ENCODE assay signal across 10 mouse cellular contexts in genomic region chr9:118761953-118762590, GRCm38 (mm10).
DNase-seq lines count a peak whose midpoint lies in the region; ATAC-seq and TF ChIP-seq lines count a peak whose summit lies in the region.
"Had no signal": no experiment of that assay in that cellular context is flagged by ENCODE, and none has a peak within 500 bp of the region (broad histone marks: within the 10 kb centered on the region; RNA-seq: fewer than 3 reads in every experiment).

No protein-coding gene starts in this region.

- no peak for DNase-seq in lung, postnatal 0 days (ENCODE audit: low spot score)
- no peak for DNase-seq in lung, adult 2 months
- DNase-seq in heart, adult 2 months = peak in 1 of 2 experiments; percentile 33
- no peak for DNase-seq in limb, embryonic 10.5 days (ENCODE audit: low spot score)
- no peak for DNase-seq in right cerebral cortex, adult 18-20 months
- DNase-seq in spleen, postnatal 36 days (ENCODE audit: low spot score in 2 of 2) = no peak
- DNase-seq: cerebellum, adult 11 months had no signal

- H3K9me3 ChIP-seq in hindbrain, embryonic 13.5 days = 0 out of 2 replicates have a peak, but pooled peaks cover 4% of the 10 kb centered on the region
- H3K9me3 ChIP-seq in hindbrain, embryonic 16.5 days (ENCODE audit: control insufficient read depth, low read length) = no peaks in the 10 kb centered on the region
- no peaks in the 10 kb centered on the region for H3K9me3 ChIP-seq in lung, postnatal 0 days (ENCODE audit: low read length)
- H3K9me3 ChIP-seq in limb, embryonic 10.5 days (replicated peaks) = no peaks in the 10 kb centered on the region
- H3K9me3 ChIP-seq: limb, embryonic 15.5 days had no signal

- no peaks in the 10 kb centered on the region for H3K36me3 ChIP-seq in hindbrain, embryonic 13.5 days
- H3K36me3 ChIP-seq in hindbrain, embryonic 16.5 days (ENCODE audit: control insufficient read depth, insufficient read depth, low read length) = no peaks in the 10 kb centered on the region
- no peaks in the 10 kb centered on the region for H3K36me3 ChIP-seq in lung, postnatal 0 days (ENCODE audit: insufficient read depth, low read length)
- H3K36me3 ChIP-seq in heart, adult 2 months (ENCODE audit: control insufficient read depth, insufficient read depth, low read length) = no peaks in the 10 kb centered on the region
- 0 out of 2 replicates have a peak, but pooled peaks cover 5% of the 10 kb centered on the region for H3K36me3 ChIP-seq in limb, embryonic 10.5 days
- H3K36me3 ChIP-seq: limb, embryonic 15.5 days had no signal

- TF ChIP-seq CTCF in lung, postnatal 0 days (IDR thresholded peaks at IDR 0.05) = no peak
- TF ChIP-seq CTCF in lung, adult 2 months (IDR thresholded peaks at IDR 0.05; ENCODE audit: insufficient read depth, low read length) = no peak
- no peak for TF ChIP-seq CTCF in heart, adult 2 months (IDR thresholded peaks at IDR 0.05)

- no peak for TF ChIP-seq EP300 in lung, postnatal 0 days (IDR thresholded peaks at IDR 0.05)
- no peak for TF ChIP-seq EP300 in heart, adult 2 months (IDR thresholded peaks at IDR 0.05; ENCODE audit: insufficient read depth, low read depth, low read length)

- H3K27me3 ChIP-seq in hindbrain, embryonic 13.5 days = 0 out of 2 replicates have a peak, but pooled peaks cover 4% of the 10 kb centered on the region
- H3K27me3 ChIP-seq in hindbrain, embryonic 16.5 days (replicated peaks; ENCODE audit: control insufficient read depth, insufficient read depth, low read length) = no peaks in the 10 kb centered on the region
- H3K27me3 ChIP-seq in lung, postnatal 0 days (replicated peaks; ENCODE audit: insufficient read depth, low read length) = no peaks in the 10 kb centered on the region
- H3K27me3 ChIP-seq in heart, adult 2 months (ENCODE audit: control insufficient read depth, insufficient read depth, low read length) = no peaks in the 10 kb centered on the region
- H3K27me3 ChIP-seq in limb, embryonic 10.5 days (ENCODE audit: low read depth, poor library complexity, severe bottlenecking) = no peaks in the 10 kb centered on the region
- H3K27me3 ChIP-seq: limb, embryonic 15.5 days had no signal

- peaks cover 31% of the 10 kb centered on the region for H3K4me1 ChIP-seq in hindbrain, embryonic 13.5 days (replicated peaks)
- no peaks in the 10 kb centered on the region; the same call in 1 of the 2 replicates for H3K4me1 ChIP-seq in hindbrain, embryonic 16.5 days (ENCODE audit: control insufficient read depth, insufficient read depth, low read depth, low read length)
- no peaks in the 10 kb centered on the region; the same call in 1 of the 2 replicates for H3K4me1 ChIP-seq in lung, postnatal 0 days (ENCODE audit: insufficient read depth, low read depth, low read length)
- H3K4me1 ChIP-seq in lung, adult 2 months (ENCODE audit: control insufficient read depth, insufficient read depth, low read length) = peaks cover 8% of the 10 kb centered on the region; the same call in 1 of the 2 replicates
- H3K4me1 ChIP-seq in heart, adult 2 months (ENCODE audit: control insufficient read depth, insufficient read depth, low read length) = peaks cover 14% of the 10 kb centered on the region
- H3K4me1 ChIP-seq in limb, embryonic 10.5 days = peaks cover 79% of the 10 kb centered on the region

- no peak overlapping the region for H3K9ac ChIP-seq in hindbrain, embryonic 13.5 days
- H3K9ac ChIP-seq in hindbrain, embryonic 16.5 days (ENCODE audit: low read depth, low read length) = no peak overlapping the region
- H3K9ac ChIP-seq in lung, postnatal 0 days (replicated peaks; ENCODE audit: low read depth) = no peak overlapping the region
- no peak overlapping the region for H3K9ac ChIP-seq in heart, adult 2 months (ENCODE audit: low read depth, low read length)
- H3K9ac ChIP-seq: limb, embryonic 15.5 days had no signal

- H3K27ac ChIP-seq in hindbrain, embryonic 13.5 days = 0 out of 2 replicates have a peak overlapping the region, but pooled peaks have one; percentile 30
- H3K27ac ChIP-seq in hindbrain, embryonic 16.5 days (ENCODE audit: low read depth, low read length) = no peak overlapping the region
- H3K27ac ChIP-seq in lung, postnatal 0 days (ENCODE audit: low read length) = peak overlapping the region; percentile 3
- H3K27ac ChIP-seq in heart, adult 2 months = peak overlapping the region; percentile 70
- peak overlapping the region; percentile 78; the same call in 1 of the 2 replicates for H3K27ac ChIP-seq in limb, embryonic 10.5 days

- intact Hi-C loops in heart, adult 2 months (cut with DNase I) = loop anchor here (2.0 to 5.0 kb wide), 2 partner anchors 25 to 40 kb away; no protein-coding TSS in a partner anchor

- no peaks in the 10 kb centered on the region for H3K79me2 ChIP-seq in heart, adult 2 months (replicated peaks; ENCODE audit: control insufficient read depth, insufficient read depth, low read length)

- H3K4me2 ChIP-seq in hindbrain, embryonic 13.5 days = no peak overlapping the region
- no peak overlapping the region for H3K4me2 ChIP-seq in hindbrain, embryonic 16.5 days (ENCODE audit: low read length)
- no peak overlapping the region for H3K4me2 ChIP-seq in lung, postnatal 0 days (replicated peaks; ENCODE audit: low read depth, low read length)
- H3K4me2 ChIP-seq: limb, embryonic 15.5 days had no signal

- WGBS in hindbrain, embryonic 13.5 days = 26% methylated on average over 8 of the region's 8 CpGs
- 27% methylated on average over 8 of the region's 8 CpGs for WGBS in hindbrain, embryonic 16.5 days
- 63% methylated on average over 8 of the region's 8 CpGs for WGBS in lung, postnatal 0 days
- 66% methylated on average over 8 of the region's 8 CpGs for WGBS in lung, adult 2 months
- 68% methylated on average over 8 of the region's 8 CpGs for WGBS in heart, adult 2 months
- 64% methylated on average over 8 of the region's 8 CpGs for WGBS in limb, embryonic 10.5 days

- TF ChIP-seq POLR2A in lung, adult 2 months (IDR thresholded peaks at IDR 0.05; ENCODE audit: borderline replicate concordance, extremely low read depth, low read depth, low read length) = no peak
- TF ChIP-seq POLR2A in heart, adult 2 months (IDR thresholded peaks at IDR 0.05; ENCODE audit: insufficient read depth, low read depth, low read length) = no peak

- no peak overlapping the region for H3K4me3 ChIP-seq in hindbrain, embryonic 13.5 days
- no peak overlapping the region for H3K4me3 ChIP-seq in hindbrain, embryonic 16.5 days (ENCODE audit: low read length)
- no peak overlapping the region for H3K4me3 ChIP-seq in lung, postnatal 0 days (ENCODE audit: low read depth, low read length)
- H3K4me3 ChIP-seq in lung, adult 2 months (replicated peaks; ENCODE audit: extremely low read depth, low read depth, low read length) = no peak overlapping the region
- H3K4me3 ChIP-seq in heart, adult 2 months = no peak overlapping the region
- no peak overlapping the region for H3K4me3 ChIP-seq in limb, embryonic 10.5 days
- H3K4me3 ChIP-seq: limb, embryonic 15.5 days had no signal

- no peak for ATAC-seq in hindbrain, embryonic 13.5 days (ENCODE audit: low FRiP score)
- ATAC-seq in hindbrain, embryonic 16.5 days = no peak
- ATAC-seq in lung, postnatal 0 days = no peak
